Mouse (Mus musculus) MEL (cell line): ENCODE data around the gene Rpl9-ps6. TPM values are rescaled to one million over a fixed set of nuclear protein-coding genes. Genes with fewer than 3 reads are reported as not detected.

ENCODE experiments used
- DNase-seq: peaks from one replicate; pipeline ENCODE4 v3.0.0; 2011; ENCODE audit warnings: low read depth, low spot score
- H3K27ac ChIP-seq: 2 replicates; pipeline ENCODE4 v1.5.1; 2012; ENCODE audit warnings: low read depth, mild to moderate bottlenecking, control low read depth, low read length, moderate library complexity; ENCODE audit not compliant: control insufficient read depth
- H3K27me3 ChIP-seq, 2 experiments: fragments of 150-350 bp in 1 of 2; sonication (generic) in 1 of 2; 2 replicates each; pipeline ENCODE4 v1.6.1; 2012; ENCODE audit warnings: low read length in 2 of 2, mild to moderate bottlenecking in 2 of 2, improper control_type of control experiment in 1 of 2, moderate library complexity in 1 of 2; ENCODE audit not compliant: insufficient read depth in 2 of 2, control insufficient read depth in 1 of 2
- H3K36me3 ChIP-seq, 2 experiments: 2 replicates each; pipeline ENCODE4 v1.6.1; 2012 to 2014; ENCODE audit warnings: low read length in 2 of 2, improper control_type of control experiment in 1 of 2, inconsistent platforms in 1 of 2, mild to moderate bottlenecking in 1 of 2; ENCODE audit not compliant: insufficient read depth in 2 of 2, control insufficient read depth in 1 of 2
- H3K4me1 ChIP-seq, 2 experiments: fragments of 150-350 bp in 1 of 2; sonication (generic) in 1 of 2; 2 replicates each; pipeline ENCODE4 v1.6.1; 2012; ENCODE audit warnings: low read length in 2 of 2, improper control_type of control experiment in 1 of 2, mild to moderate bottlenecking in 1 of 2; ENCODE audit not compliant: insufficient read depth in 2 of 2, control insufficient read depth in 1 of 2
- H3K4me3 ChIP-seq, 2 experiments: fragments of 150-350 bp in 1 of 2; sonication (generic) in 1 of 2; 2 replicates each; pipeline ENCODE4 v1.5.1; 2012; ENCODE audit warnings: low read depth in 2 of 2, low read length in 2 of 2, mild to moderate bottlenecking in 2 of 2, moderate library complexity in 2 of 2, control low read depth in 1 of 2, improper control_type of control experiment in 1 of 2; ENCODE audit not compliant: control insufficient read depth in 1 of 2, insufficient read depth in 1 of 2
- H3K79me2 ChIP-seq: 2 replicates; pipeline ENCODE4 v1.6.1; 2012; ENCODE audit warnings: mild to moderate bottlenecking, low read length, moderate library complexity; ENCODE audit not compliant: control insufficient read depth, poor library complexity, insufficient read depth
- H3K9ac ChIP-seq: 2 replicates; pipeline ENCODE4 v1.6.1; 2012; ENCODE audit warnings: low read depth, mild to moderate bottlenecking, control low read depth, low read length, moderate library complexity; ENCODE audit not compliant: control insufficient read depth, poor library complexity, severe bottlenecking
- H3K9me3 ChIP-seq: fragments of 150-350 bp; sonication (generic); replicated peaks from 2 replicates; pipeline ENCODE4 v1.6.1; 2012; ENCODE audit warnings: mild to moderate bottlenecking, low read length, improper control_type of control experiment, moderate library complexity; ENCODE audit not compliant: insufficient read depth
- BHLHE40 ChIP-seq: IDR thresholded peaks from 2 replicates; pipeline ENCODE4 v1.6.1; 2012; ENCODE audit warnings: low read depth, mild to moderate bottlenecking, inconsistent platforms, low read length, improper control_type of control experiment, borderline replicate concordance
- CHD1 ChIP-seq: IDR thresholded peaks from 2 replicates; pipeline ENCODE4 v1.6.1; 2012; ENCODE audit warnings: low read depth, mild to moderate bottlenecking, inconsistent platforms, low read length, improper control_type of control experiment
- E2F4 ChIP-seq: IDR thresholded peaks from 2 replicates; pipeline ENCODE4 v1.6.1; 2011; ENCODE audit warnings: low read depth, low read length, improper control_type of control experiment, borderline replicate concordance
- ELF1 ChIP-seq: IDR thresholded peaks from 2 replicates; pipeline ENCODE4 v1.6.1; 2014; ENCODE audit warnings: low read depth, mild to moderate bottlenecking, inconsistent platforms, low read length, improper control_type of control experiment, moderate library complexity
- EP300 ChIP-seq, 2 experiments: IDR thresholded peaks; 2 replicates each; pipeline ENCODE4 v1.6.1; 2011; ENCODE audit warnings: improper control_type of control experiment in 2 of 2, low read length in 2 of 2, low read depth in 1 of 2, mild to moderate bottlenecking in 1 of 2
- GABPA ChIP-seq: IDR thresholded peaks from 2 replicates; pipeline ENCODE4 v1.6.1; 2012; ENCODE audit warnings: low read depth, mild to moderate bottlenecking, inconsistent platforms, low read length, improper control_type of control experiment, moderate library complexity
- HCFC1 ChIP-seq: IDR thresholded peaks from 2 replicates; pipeline ENCODE4 v1.6.1; 2012; ENCODE audit warnings: low read depth, mild to moderate bottlenecking, inconsistent platforms, low read length, improper control_type of control experiment, moderate library complexity
- JUND ChIP-seq: IDR thresholded peaks from 2 replicates; pipeline ENCODE4 v1.6.1; 2011; ENCODE audit warnings: low read depth, mild to moderate bottlenecking, improper control_type of control experiment, low read length
- KAT2A ChIP-seq: conservative IDR thresholded peaks from 2 replicates; pipeline ENCODE4 v1.6.1; 2012; ENCODE audit warnings: low read depth, low read length, improper control_type of control experiment, inconsistent platforms
- MAFK ChIP-seq: IDR thresholded peaks from 2 replicates; pipeline ENCODE4 v1.6.1; 2011; ENCODE audit warnings: low read depth, mild to moderate bottlenecking, low read length, improper control_type of control experiment, borderline replicate concordance
- MAX ChIP-seq: IDR thresholded peaks from 2 replicates; pipeline ENCODE4 v1.6.1; 2011; ENCODE audit warnings: low read length, improper control_type of control experiment
- MYC ChIP-seq: IDR thresholded peaks from 2 replicates; pipeline ENCODE4 v1.6.1; 2011; ENCODE audit warnings: low read depth, mild to moderate bottlenecking, low read length, improper control_type of control experiment, moderate library complexity
- NELFE ChIP-seq: IDR thresholded peaks from 2 replicates; pipeline ENCODE4 v1.6.1; 2011; ENCODE audit warnings: low read depth, low read length, improper control_type of control experiment
- NRF1 ChIP-seq: IDR thresholded peaks from 2 replicates; pipeline ENCODE4 v1.6.1; 2014; ENCODE audit warnings: low read depth, mild to moderate bottlenecking, inconsistent platforms, low read length, improper control_type of control experiment, moderate library complexity; ENCODE audit not compliant: poor library complexity, insufficient read depth, severe bottlenecking
- POLR2A ChIP-seq, 2 experiments: IDR thresholded peaks; 2 replicates each; pipeline ENCODE4 v1.6.1; 2011 to 2012; ENCODE audit warnings: low read length in 2 of 2, mild to moderate bottlenecking in 2 of 2, control low read depth in 1 of 2, improper control_type of control experiment in 1 of 2, low read depth in 1 of 2, moderate library complexity in 1 of 2; ENCODE audit not compliant: control insufficient read depth in 1 of 2, insufficient read depth in 1 of 2, poor library complexity in 1 of 2
- POLR2AphosphoS2 ChIP-seq: IDR thresholded peaks from 2 replicates; pipeline ENCODE4 v1.6.1; 2011; ENCODE audit warnings: low read length, improper control_type of control experiment
- RCOR1 ChIP-seq: IDR thresholded peaks from 2 replicates; pipeline ENCODE4 v1.6.1; 2012; ENCODE audit warnings: low read depth, mild to moderate bottlenecking, inconsistent platforms, low read length, improper control_type of control experiment
- SIN3A ChIP-seq: IDR thresholded peaks from 2 replicates; pipeline ENCODE4 v1.6.1; 2012; ENCODE audit warnings: low read length, improper control_type of control experiment, inconsistent platforms
- SMC3 ChIP-seq: IDR thresholded peaks from 2 replicates; pipeline ENCODE4 v1.6.1; 2011; ENCODE audit warnings: low read depth, low read length, improper control_type of control experiment
- TAL1 ChIP-seq: IDR thresholded peaks from 2 replicates; pipeline ENCODE4 v1.6.1; 2012; ENCODE audit warnings: mild to moderate bottlenecking, inconsistent platforms, low read length, moderate library complexity, mixed read lengths
- TBP ChIP-seq: IDR thresholded peaks from 2 replicates; pipeline ENCODE4 v1.8.0; 2011; ENCODE audit warnings: low read depth, low read length, improper control_type of control experiment
- TCF12 ChIP-seq: IDR thresholded peaks from 2 replicates; pipeline ENCODE4 v1.6.1; 2014; ENCODE audit warnings: low read depth, mild to moderate bottlenecking, inconsistent platforms, low read length, improper control_type of control experiment, moderate library complexity
- USF1 ChIP-seq: IDR thresholded peaks from 2 replicates; pipeline ENCODE4 v1.6.1; 2014; ENCODE audit warnings: low read depth, mild to moderate bottlenecking, inconsistent platforms, low read length, improper control_type of control experiment, moderate library complexity
- USF2 ChIP-seq, 2 experiments: IDR thresholded peaks; 2 replicates each; pipeline ENCODE4 v1.6.1; 2011 to 2012; ENCODE audit warnings: improper control_type of control experiment in 2 of 2, low read length in 2 of 2, borderline replicate concordance in 1 of 2, inconsistent platforms in 1 of 2, low read depth in 1 of 2, mild to moderate bottlenecking in 1 of 2; ENCODE audit not compliant: insufficient read depth in 1 of 2
- ZC3H11A ChIP-seq: IDR thresholded peaks from 2 replicates; pipeline ENCODE4 v1.6.1; 2012; ENCODE audit warnings: low read depth, mild to moderate bottlenecking, inconsistent platforms, low read length, improper control_type of control experiment
- ZKSCAN1 ChIP-seq: IDR thresholded peaks from 2 replicates; pipeline ENCODE4 v1.6.1; 2012; ENCODE audit warnings: low read depth, mild to moderate bottlenecking, inconsistent platforms, low read length, improper control_type of control experiment, moderate library complexity
- ZMIZ1 ChIP-seq: IDR thresholded peaks from 2 replicates; pipeline ENCODE4 v1.6.1; 2012; ENCODE audit warnings: low read depth, mild to moderate bottlenecking, inconsistent platforms, low read length, improper control_type of control experiment, moderate library complexity
- ZNF384 ChIP-seq: IDR thresholded peaks from 2 replicates; pipeline ENCODE4 v1.6.1; 2012; ENCODE audit warnings: low read depth, mild to moderate bottlenecking, inconsistent platforms, low read length, improper control_type of control experiment
- polyA plus RNA-seq, 2 experiments: library from polyadenylated mRNA; stranded (reverse) in 1 of 2; unstranded in 1 of 2; fragments of >175 nt in 1 of 2; fragments of >200 nt in 1 of 2; gene quantifications; 2 replicates each; pipeline versions ENCODE4 v1.2.1 to v1.2.4; 2012; ENCODE audit warnings: low replicate concordance in 2 of 2, low read depth in 1 of 2; ENCODE audit not compliant: insufficient read length in 2 of 2, insufficient read depth in 1 of 2, missing spikeins in 1 of 2
- total RNA-seq: library from RNA; depleted of rRNA; stranded (reverse); fragments of 300-350 nt; gene quantifications from 2 replicates; pipeline ENCODE4 v1.2.3, GENCODE M21; 2012

Rpl9-ps6 gene
- total and polyA plus RNA-seq, 3 experiments: 95.5 to 161 TPM; not detected in 1

DNA sequence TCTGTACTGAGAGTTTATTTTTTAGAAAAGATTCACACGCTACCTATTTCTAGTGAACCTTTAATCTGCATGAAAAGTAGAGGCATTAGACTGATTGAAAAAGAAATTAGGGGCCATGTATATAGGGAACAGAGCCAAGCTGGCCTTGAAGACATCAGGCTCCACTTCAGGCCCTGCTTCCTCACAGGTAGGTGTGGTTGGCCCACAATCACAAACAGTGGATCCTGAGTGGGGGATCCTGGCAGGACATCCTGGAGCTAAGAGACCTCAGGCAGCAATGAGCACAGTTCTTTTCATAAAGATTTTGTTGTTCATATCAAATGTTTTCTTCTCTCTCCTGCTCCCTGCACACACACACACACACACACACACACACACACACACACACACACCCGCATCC, 9.6 kb downstream of the Rpl9-ps6 start:
- no peak for DNase-seq
- Histone ChIP-seq H3K27ac (no peak overlapping the region), H3K36me3 (no peaks in the 10 kb centered on the region), H3K9me3 (no peaks in the 10 kb centered on the region), H3K4me1 (no peaks in the 10 kb centered on the region; a peak in 1 of 4 replicates), H3K79me2 (no peaks in the 10 kb centered on the region), H3K4me3 (no peak overlapping the region), H3K27me3 (no peaks in the 10 kb centered on the region), H3K9ac (no peak overlapping the region)
- TF ChIP-seq JUND (no peak), TAL1 (no peak), ELF1 (no peak), TBP (no peak), POLR2A (IDR thresholded peaks at IDR 0.05; ENCODE audit: control insufficient read depth in 1 of 2, insufficient read depth in 1 of 2, low read depth in 1 of 2, low read length in 2 of 2, poor library complexity in 1 of 2) (no peak), E2F4 (no peak), USF1 (no peak), NELFE (no peak), BHLHE40 (no peak), CHD1 (no peak), TCF12 (no peak), ZNF384 (no peak), RCOR1 (no peak), HCFC1 (no peak), ZKSCAN1 (no peak), ZMIZ1 (no peak), EP300 (IDR thresholded peaks at IDR 0.05; ENCODE audit: low read depth in 1 of 2, low read length in 2 of 2) (no peak)

DNA sequence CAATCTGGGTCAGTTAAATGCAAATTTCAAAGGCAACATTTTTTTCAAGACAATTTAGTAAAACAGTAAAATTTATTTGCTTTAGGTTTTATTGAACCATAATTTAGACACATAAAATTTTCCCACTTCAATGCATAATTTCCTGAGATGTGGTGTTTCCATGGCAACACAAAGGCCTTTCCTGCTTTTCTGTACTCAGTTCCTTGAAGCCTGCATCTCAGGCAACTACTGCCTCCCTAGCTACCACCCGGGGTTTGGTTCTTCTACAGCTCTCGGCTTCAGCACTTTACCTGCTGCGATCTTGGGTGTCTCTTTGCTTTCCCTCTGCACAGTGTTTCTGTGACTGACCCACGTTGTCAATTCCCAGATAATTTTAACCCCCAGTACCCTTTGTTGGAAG, 14.1 kb downstream of the Rpl9-ps6 start:
- no peak overlapping the region for H3K27ac ChIP-seq
- TF ChIP-seq SIN3A: no peak
- TF ChIP-seq CHD1: no peak
- no peak for TF ChIP-seq EP300 (IDR thresholded peaks at IDR 0.05; ENCODE audit: low read depth in 1 of 2, low read length in 2 of 2)
- TF ChIP-seq ZKSCAN1: no peak
- TF ChIP-seq POLR2AphosphoS2: no peak
- no peak for TF ChIP-seq GABPA
- no peak for TF ChIP-seq ELF1
- TF ChIP-seq ZMIZ1: no peak
- TF ChIP-seq RCOR1: no peak
- no peak for TF ChIP-seq NRF1
- no peak for TF ChIP-seq USF2 (IDR thresholded peaks at IDR 0.05; ENCODE audit: borderline replicate concordance in 1 of 2, insufficient read depth in 1 of 2, low read depth in 1 of 2, low read length in 2 of 2)
- no peak for TF ChIP-seq MYC
- TF ChIP-seq KAT2A: no peak
- TF ChIP-seq MAX: no peak
- TF ChIP-seq TCF12: no peak
- TF ChIP-seq SMC3: no peak
- TF ChIP-seq MAFK: no peak
- TF ChIP-seq ZC3H11A: no peak
- TF ChIP-seq BHLHE40: no peak
- H3K79me2 ChIP-seq: no peaks in the 10 kb centered on the region
- no peaks in the 10 kb centered on the region for H3K9me3 ChIP-seq
- no peaks in the 10 kb centered on the region for H3K4me1 ChIP-seq
- no peak overlapping the region for H3K4me3 ChIP-seq
- H3K27me3 ChIP-seq: no peaks in the 10 kb centered on the region
- no peak overlapping the region for H3K9ac ChIP-seq
- H3K36me3 ChIP-seq: no peaks in the 10 kb centered on the region
- no peak for DNase-seq
